Mouse (Mus musculus): ENCODE data around the gene Zfp39.
"Not testable (repeated sequence)": the region's sequence is repeated elsewhere in the genome, so short reads cannot be mapped to it uniquely, and the experiment has no call there.

The Zfp39 gene

GRCm38 (mm10) chr11:58918759-58919158 is 14.7 kb upstream of the Zfp39 start:
- DNase-seq = no peak

- no peak for DNase-seq
Measured at GRCm38 (mm10) chr11:58917745-58918366, 13.8 kb upstream of the Zfp39 start, which contains the start of gene Btnl10. TSS of gene Btnl10 (plus strand) at chr11:58917908.

GRCm38 (mm10) chr11:58916879-58917744 is 13.1 kb upstream of the Zfp39 start:
- peak; percentile 52 to 69 for DNase-seq

GRCm38 (mm10) chr11:58914461-58915028 is 10.5 kb upstream of the Zfp39 start:
- DNase-seq = peak; percentile 49 to 59

GRCm38 (mm10) chr11:58913776-58914175 is 9.8 kb upstream of the Zfp39 start:
- DNase-seq = no peak

GRCm38 (mm10) chr11:58904838-58905237 is 813 bp upstream of the Zfp39 start:
- peak; percentile 43 to 60 for DNase-seq

- DNase-seq = no peak
Measured at GRCm38 (mm10) chr11:58904410-58904718, 339 bp upstream of the Zfp39 start.

- DNase-seq = no peak
Measured at GRCm38 (mm10) chr11:58901080-58901479, 2.9 kb downstream of the Zfp39 start.

GRCm38 (mm10) chr11:58897485-58897884 is 6.5 kb downstream of the Zfp39 start:
- no peak for DNase-seq

- DNase-seq = no peak
Measured at GRCm38 (mm10) chr11:58894456-58894855, 9.6 kb downstream of the Zfp39 start.

GRCm38 (mm10) chr11:58890511-58890910 is 13.5 kb downstream of the Zfp39 start:
- no peak for DNase-seq

GRCm38 (mm10) chr11:58883756-58884155 is 20.3 kb downstream of the Zfp39 start:
- DNase-seq = no peak

- no peak for DNase-seq
Measured at GRCm38 (mm10) chr11:58870961-58871360, 33.1 kb downstream of the Zfp39 start.

GRCm38 (mm10) chr11:58867954-58868330 is 36.1 kb downstream of the Zfp39 start:
- DNase-seq = peak in 1 of 2 experiments; percentile 18

- DNase-seq = peak; percentile 80 to 88
Measured at GRCm38 (mm10) chr11:58867039-58867953, 36.7 kb downstream of the Zfp39 start, which contains the start of gene 2810021J22Rik. TSS of gene 2810021J22Rik (plus strand) at chr11:58867216.

- DNase-seq = no peak
Measured at GRCm38 (mm10) chr11:58860744-58861143, 43.3 kb downstream of the Zfp39 start.

GRCm38 (mm10) chr11:58849731-58850130 is 54.3 kb downstream of the Zfp39 start:
- no peak for DNase-seq

- no peak for DNase-seq
Measured at GRCm38 (mm10) chr11:58847636-58848035, 56.4 kb downstream of the Zfp39 start.

GRCm38 (mm10) chr11:58846919-58847461 is 57.0 kb downstream of the Zfp39 start, which contains the start of gene Gm12258:
TSS of gene Gm12258 (plus strand) at chr11:58847158.
- peak; percentile 78 to 87 for DNase-seq

GRCm38 (mm10) chr11:58838951-58839350 is 65.1 kb downstream of the Zfp39 start, which contains the start of gene Olfr311:
TSS of gene Olfr311 (plus strand) at chr11:58839251.
- DNase-seq = not testable (repeated sequence)
